Mouse (Mus musculus) midbrain, embryonic 12.5 days (tissue): Measurements from ENCODE around the gene Prkn. TPM values are rescaled to one million over a fixed set of nuclear protein-coding genes. Genes with fewer than 3 reads are reported as not detected.

ENCODE experiments used
- ATAC-seq: fragments of 200-750 bp; cut with Nextera tagmentation; 2 replicates; pipeline ENCODE4 v1.8.0; 2017; ENCODE audit warnings: low read depth, moderate TSS enrichment, moderate library complexity; ENCODE audit not compliant: low FRiP score
- H3K27ac ChIP-seq: fragments of 300-500 bp; sonication (generic); replicated peaks from 2 replicates; pipeline ENCODE4 v1.5.1; 2016; ENCODE audit warnings: mild to moderate bottlenecking
- H3K27me3 ChIP-seq: fragments of 300-500 bp; sonication (generic); 2 replicates; pipeline ENCODE4 v1.6.1; 2016; ENCODE audit warnings: mild to moderate bottlenecking
- H3K36me3 ChIP-seq: fragments of 300-500 bp; sonication (generic); 2 replicates; pipeline ENCODE4 v1.6.1; 2016
- H3K4me1 ChIP-seq: fragments of 300-500 bp; sonication (generic); 2 replicates; pipeline ENCODE4 v1.6.1; 2016
- H3K4me2 ChIP-seq: fragments of 300-500 bp; sonication (generic); replicated peaks from 2 replicates; pipeline ENCODE4 v1.6.1; 2016; ENCODE audit warnings: mild to moderate bottlenecking, moderate library complexity
- H3K4me3 ChIP-seq: fragments of 300-500 bp; sonication (generic); 2 replicates; pipeline ENCODE4 v1.5.1; 2016; ENCODE audit warnings: mild to moderate bottlenecking
- H3K9ac ChIP-seq: fragments of 300-500 bp; sonication (generic); replicated peaks from 2 replicates; pipeline ENCODE4 v1.6.1; 2016; ENCODE audit warnings: mild to moderate bottlenecking, moderate library complexity
- H3K9me3 ChIP-seq: fragments of 300-500 bp; sonication (generic); 2 replicates; pipeline ENCODE4 v1.6.1; 2016; ENCODE audit warnings: mild to moderate bottlenecking
- WGBS: fragments of 180-500 bp; shearing (Covaris S2); methylation state at CpG from one replicate; pipeline ENCODE4 v1.1.7; 2016; 5-methylcytosine and 5-hydroxymethylcytosine counted together
- polyA plus RNA-seq: library from polyadenylated mRNA; unstranded; fragments of >200 nt; fragmentation: Nextera tagmentation; extraction: Ambion mirVana; gene quantifications from 2 replicates; pipeline ENCODE4 v1.2.1, GENCODE M21; 2016

Gene Prkn
- polyA plus RNA-seq, 1 experiment from 2014 or later, result 2.1 TPM

GRCm38 (mm10) chr17:11886963-11887362, 1046.8 kb downstream of the Prkn start:
- no peak overlapping the region for H3K27ac ChIP-seq
- no peak overlapping the region for H3K4me3 ChIP-seq
- no peaks in the 10 kb centered on the region for H3K4me1 ChIP-seq
- no peaks in the 10 kb centered on the region for H3K9me3 ChIP-seq
- WGBS, result 83% methylated on average over 4 of the region's 4 CpGs
- H3K36me3 ChIP-seq, result no peaks in the 10 kb centered on the region
- no peaks in the 10 kb centered on the region for H3K27me3 ChIP-seq
- ATAC-seq, result no peak
- H3K9ac ChIP-seq, result no peak overlapping the region
- H3K4me2 ChIP-seq, result no peak overlapping the region

- Histone ChIP-seq H3K4me2 (no peak overlapping the region), H3K27ac (no peak overlapping the region), H3K27me3 (no peaks in the 10 kb centered on the region), H3K9me3 (no peaks in the 10 kb centered on the region), H3K36me3 (no peaks in the 10 kb centered on the region), H3K4me3 (no peak overlapping the region), H3K4me1 (no peaks in the 10 kb centered on the region), H3K9ac (no peak overlapping the region)
- 73% methylated on average over 12 of the region's 12 CpGs for WGBS
- no peak for ATAC-seq
These were observed 1047.5 kb downstream of the Prkn start for GRCm38 (mm10) chr17:11887591-11888205.

GRCm38 (mm10) chr17:11888806-11889205, 1048.6 kb downstream of the Prkn start:
- Histone ChIP-seq H3K4me1 (no peaks in the 10 kb centered on the region), H3K9me3 (no peaks in the 10 kb centered on the region), H3K4me2 (no peak overlapping the region), H3K36me3 (no peaks in the 10 kb centered on the region), H3K27ac (no peak overlapping the region), H3K27me3 (no peaks in the 10 kb centered on the region), H3K4me3 (no peak overlapping the region), H3K9ac (no peak overlapping the region)
- no peak for ATAC-seq
- WGBS, result 85% methylated on average over 5 of the region's 5 CpGs

GRCm38 (mm10) chr17:11900300-11900699, 1060.1 kb downstream of the Prkn start:
- Histone ChIP-seq H3K9me3 (no peaks in the 10 kb centered on the region), H3K4me2 (no peak overlapping the region), H3K27ac (no peak overlapping the region), H3K9ac (no peak overlapping the region), H3K4me1 (no peaks in the 10 kb centered on the region), H3K4me3 (no peak overlapping the region), H3K36me3 (no peaks in the 10 kb centered on the region), H3K27me3 (no peaks in the 10 kb centered on the region)
- 85% methylated on average over 7 of the region's 7 CpGs for WGBS
- no peak for ATAC-seq

DNA sequence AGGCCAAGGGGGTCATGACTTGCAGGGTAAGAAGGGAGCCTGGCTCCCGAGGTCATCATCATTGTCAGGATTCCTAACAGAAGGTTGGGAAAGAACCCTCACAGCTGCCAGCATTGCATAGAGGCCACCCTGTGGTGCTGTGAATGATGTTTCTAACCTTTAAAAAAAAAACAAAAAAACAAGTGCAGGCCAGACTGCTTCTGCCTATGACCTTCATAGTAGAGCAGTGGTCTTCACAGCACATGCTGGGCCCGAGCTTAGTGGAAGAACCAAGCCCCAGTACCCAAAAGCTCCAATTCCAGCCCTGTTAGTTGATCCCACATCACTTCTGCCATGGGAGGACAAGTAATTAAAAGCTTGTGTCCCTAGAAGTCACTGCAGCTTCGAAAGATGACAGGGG, 1061.5 kb downstream of the Prkn start:
- WGBS, result 68% methylated on average over 3 of the region's 3 CpGs
- H3K36me3 ChIP-seq, result no peaks in the 10 kb centered on the region
- H3K27ac ChIP-seq, result no peak overlapping the region
- no peak for ATAC-seq
- H3K27me3 ChIP-seq, result no peaks in the 10 kb centered on the region
- no peak overlapping the region for H3K4me3 ChIP-seq
- no peak overlapping the region for H3K9ac ChIP-seq
- no peaks in the 10 kb centered on the region for H3K4me1 ChIP-seq
- H3K4me2 ChIP-seq, result no peak overlapping the region
- no peaks in the 10 kb centered on the region for H3K9me3 ChIP-seq

GRCm38 (mm10) chr17:11903001-11903400, 1062.8 kb downstream of the Prkn start:
- H3K4me1 ChIP-seq, result no peaks in the 10 kb centered on the region
- 48% methylated on average over 6 of the region's 6 CpGs for whole genome bisulfite sequencing
- no peak overlapping the region for H3K9ac ChIP-seq
- no peak for ATAC-seq
- no peaks in the 10 kb centered on the region for H3K27me3 ChIP-seq
- H3K27ac ChIP-seq, result no peak overlapping the region
- no peaks in the 10 kb centered on the region for H3K9me3 ChIP-seq
- no peaks in the 10 kb centered on the region for H3K36me3 ChIP-seq
- no peak overlapping the region for H3K4me3 ChIP-seq
- no peak overlapping the region for H3K4me2 ChIP-seq

DNA sequence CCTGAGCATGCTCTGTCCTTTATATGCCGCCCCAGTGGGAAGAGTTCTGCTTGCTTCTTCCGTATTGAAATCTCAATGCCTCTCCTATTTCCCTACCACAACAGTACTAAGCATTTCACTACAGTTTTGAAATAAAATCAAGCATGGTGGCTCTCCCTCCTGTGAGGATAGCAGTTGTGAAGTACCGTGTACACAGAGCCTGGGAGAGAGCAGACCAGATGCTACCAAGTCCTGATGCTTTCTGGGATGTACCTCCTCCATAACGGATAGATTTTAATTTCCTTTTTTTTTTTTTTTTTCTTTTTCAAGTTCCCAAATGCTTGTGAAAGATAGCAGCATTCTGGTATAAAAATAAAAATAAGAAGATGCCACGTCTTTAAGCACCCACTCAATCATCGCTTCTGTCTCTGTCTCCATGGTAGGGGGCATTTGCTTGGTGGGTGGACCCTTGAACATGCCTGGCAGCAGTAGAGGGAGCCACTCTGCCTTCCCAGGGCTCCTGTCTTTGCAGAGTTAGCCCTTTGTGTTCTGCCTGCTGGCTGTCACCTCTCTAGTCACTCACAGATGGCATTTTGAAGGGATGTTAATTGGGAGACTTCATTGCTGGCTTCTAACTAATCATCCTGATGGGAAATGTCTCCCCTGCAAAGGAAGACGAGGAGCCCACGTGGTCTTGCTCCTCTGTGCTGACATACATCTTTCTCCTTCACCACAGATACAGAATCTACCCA, 1070.6 kb downstream of the Prkn start:
- no peaks in the 10 kb centered on the region for H3K9me3 ChIP-seq
- H3K9ac ChIP-seq, result no peak overlapping the region
- H3K27ac ChIP-seq, result no peak overlapping the region
- ATAC-seq, result no peak
- peaks cover 11% of the 10 kb centered on the region for H3K4me1 ChIP-seq
- H3K4me3 ChIP-seq, result no peak overlapping the region
- H3K4me2 ChIP-seq, result no peak overlapping the region
- WGBS, result 78% methylated on average over 8 of the region's 8 CpGs
- no peaks in the 10 kb centered on the region for H3K36me3 ChIP-seq
- peaks cover 24% of the 10 kb centered on the region for H3K27me3 ChIP-seq

GRCm38 (mm10) chr17:11912136-11912535, 1072.0 kb downstream of the Prkn start:
- Histone ChIP-seq H3K27me3 (peaks cover 25% of the 10 kb centered on the region), H3K4me3 (no peak overlapping the region), H3K36me3 (no peaks in the 10 kb centered on the region), H3K9ac (no peak overlapping the region), H3K9me3 (no peaks in the 10 kb centered on the region), H3K4me1 (peaks cover 11% of the 10 kb centered on the region), H3K4me2 (no peak overlapping the region), H3K27ac (no peak overlapping the region)
- ATAC-seq, result no peak
- WGBS, result 72% methylated on average over 4 of the region's 4 CpGs

DNA sequence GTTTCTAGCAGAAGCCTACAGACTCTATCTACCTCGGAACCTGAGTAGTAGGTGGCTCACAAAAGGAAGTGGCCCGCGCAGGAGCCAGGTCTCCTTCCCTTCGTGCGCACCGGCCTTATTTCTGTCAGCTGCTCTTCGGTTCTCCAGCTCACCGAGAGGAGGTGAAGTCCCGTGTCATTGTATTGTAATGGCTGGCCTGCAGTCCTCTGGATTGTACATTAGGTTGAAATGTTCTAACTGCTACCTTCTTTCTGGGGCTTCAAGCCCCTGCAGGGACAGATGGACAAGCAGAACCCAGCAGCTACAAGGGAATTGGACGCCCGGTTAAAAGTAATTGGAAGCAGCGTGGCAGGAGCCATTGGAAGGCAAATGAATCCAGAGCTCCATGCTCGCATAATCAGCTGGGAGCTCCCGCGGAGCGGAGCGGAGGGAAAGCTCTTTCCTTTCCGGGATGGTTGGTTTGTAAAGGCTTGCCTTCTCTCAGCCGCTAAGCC, 1072.7 kb downstream of the Prkn start:
- 3% methylated on average over 19 of the region's 19 CpGs for WGBS
- H3K27me3 ChIP-seq, result peaks cover 25% of the 10 kb centered on the region
- peak; percentile 66 for ATAC-seq
- H3K9me3 ChIP-seq, result no peaks in the 10 kb centered on the region
- peaks cover 11% of the 10 kb centered on the region for H3K4me1 ChIP-seq
- no peaks in the 10 kb centered on the region for H3K36me3 ChIP-seq
- peak overlapping the region; percentile 37; the same call in 1 of the 2 replicates for H3K9ac ChIP-seq
- H3K4me2 ChIP-seq, result peak overlapping the region; percentile 53
- peak overlapping the region; percentile 63 for H3K27ac ChIP-seq
- H3K4me3 ChIP-seq, result peak overlapping the region; percentile 26

GRCm38 (mm10) chr17:11913620-11914019, 1073.4 kb downstream of the Prkn start:
- H3K27ac ChIP-seq, result no peak overlapping the region
- peaks cover 11% of the 10 kb centered on the region for H3K4me1 ChIP-seq
- peak overlapping the region; percentile 53 for H3K4me2 ChIP-seq
- WGBS, result 12% methylated on average over 8 of the region's 8 CpGs
- peaks cover 25% of the 10 kb centered on the region for H3K27me3 ChIP-seq
- no peak overlapping the region for H3K9ac ChIP-seq
- ATAC-seq, result peak; percentile 30; the same call in 1 of the 2 replicates
- H3K36me3 ChIP-seq, result no peaks in the 10 kb centered on the region
- H3K9me3 ChIP-seq, result no peaks in the 10 kb centered on the region
- no peak overlapping the region for H3K4me3 ChIP-seq

GRCm38 (mm10) chr17:11914451-11914850, 1074.3 kb downstream of the Prkn start:
- H3K4me2 ChIP-seq, result no peak overlapping the region
- 74% methylated on average over 5 of the region's 5 CpGs for WGBS
- ATAC-seq, result no peak

DNA sequence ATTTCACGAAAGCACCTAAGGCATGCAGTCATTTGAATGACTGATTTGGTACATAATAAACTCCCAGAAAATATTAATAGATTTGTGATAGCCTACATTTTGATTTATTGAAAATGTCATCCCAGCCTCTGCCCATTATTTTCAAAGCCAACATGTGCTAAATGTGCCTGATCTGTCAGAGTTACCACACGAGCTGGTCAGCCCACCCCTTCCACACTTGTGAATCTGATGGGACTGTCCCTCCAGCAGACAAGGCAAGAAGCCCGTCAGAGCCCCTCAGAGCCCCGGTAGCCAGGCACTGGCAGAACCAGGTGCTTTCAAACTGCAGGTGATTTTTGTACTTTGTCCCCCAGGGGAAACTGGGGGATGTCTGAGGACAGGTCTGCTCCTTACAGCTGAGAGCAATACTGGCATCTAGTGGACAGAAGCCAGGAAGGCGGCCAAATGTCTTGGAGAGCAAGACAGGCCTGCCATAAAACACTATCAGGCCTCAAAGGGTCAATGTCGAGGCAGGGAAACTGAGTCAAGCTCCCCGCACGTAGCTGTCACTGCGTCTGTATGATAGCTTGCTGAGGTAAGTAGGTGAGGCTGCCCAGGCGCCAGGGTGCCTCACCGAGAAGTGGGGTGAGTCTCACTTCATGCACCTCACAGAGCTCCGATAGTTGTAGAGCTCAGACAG, 1078.1 kb downstream of the Prkn start:
- H3K9me3 ChIP-seq, result no peaks in the 10 kb centered on the region
- WGBS, result 57% methylated on average over 12 of the region's 12 CpGs
- ATAC-seq, result no peak
- no peak overlapping the region for H3K4me3 ChIP-seq
- no peak overlapping the region for H3K9ac ChIP-seq
- H3K4me1 ChIP-seq, result 0 out of 2 replicates have a peak, but pooled peaks cover 6% of the 10 kb centered on the region
- no peaks in the 10 kb centered on the region for H3K36me3 ChIP-seq
- H3K27me3 ChIP-seq, result peaks cover 11% of the 10 kb centered on the region
- H3K27ac ChIP-seq, result no peak overlapping the region
- no peak overlapping the region for H3K4me2 ChIP-seq

More at GRCm38 (mm10) chr17:11914451-11914850, 1074.3 kb downstream of the Prkn start:
- Histone ChIP-seq H3K4me1 (peaks cover 11% of the 10 kb centered on the region), H3K4me3 (no peak overlapping the region), H3K27me3 (peaks cover 25% of the 10 kb centered on the region), H3K27ac (no peak overlapping the region), H3K36me3 (no peaks in the 10 kb centered on the region), H3K9ac (no peak overlapping the region), H3K9me3 (no peaks in the 10 kb centered on the region)
